Mouse (Mus musculus) thymus, postnatal 14 days (tissue): ENCODE results near the gene Pacsin2.

Source experiments
- DNase-seq: peaks from one replicate; pipeline ENCODE4 v3.0.0; 2021

The Pacsin2 gene

GRCm38 (mm10) chr15:83448646-83449045 is 15.8 kb downstream of the Pacsin2 start:
- no peak for DNase-seq

DNA sequence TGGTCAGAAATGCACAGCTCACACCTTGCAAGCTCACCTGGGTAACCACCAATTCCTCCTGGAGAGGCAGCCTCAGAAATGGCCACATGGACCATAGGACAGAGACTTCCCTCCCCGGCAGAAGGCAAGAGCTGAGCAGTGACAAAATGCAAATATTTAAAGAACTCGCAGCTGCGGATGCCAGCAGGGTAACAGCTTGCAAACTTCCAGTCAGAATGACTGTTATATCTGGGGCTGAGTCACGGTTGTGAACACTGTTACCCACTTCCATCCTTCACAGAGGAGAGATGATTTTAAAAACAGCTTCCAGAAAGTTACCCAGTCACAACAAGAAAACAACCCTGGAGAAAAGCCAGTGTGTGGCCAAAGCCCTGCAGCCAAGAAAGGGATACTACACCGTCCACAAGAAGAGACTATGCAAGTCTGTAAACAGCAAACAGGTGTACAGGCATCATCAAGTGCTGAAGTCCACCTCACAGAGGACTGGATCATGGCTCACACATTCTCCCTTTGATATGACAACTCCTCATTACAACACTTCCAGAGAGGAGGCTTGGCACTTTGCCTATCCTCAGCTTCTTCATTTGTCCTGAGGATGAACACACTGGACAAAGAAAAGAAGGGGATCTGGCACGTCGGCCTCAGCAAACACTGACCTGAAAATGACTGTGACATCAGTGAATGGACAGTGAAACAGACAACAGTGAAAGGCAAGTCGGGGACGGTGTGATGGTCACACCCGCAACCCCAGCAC is 16.4 kb downstream of the Pacsin2 start:
- no peak for DNase-seq

DNA sequence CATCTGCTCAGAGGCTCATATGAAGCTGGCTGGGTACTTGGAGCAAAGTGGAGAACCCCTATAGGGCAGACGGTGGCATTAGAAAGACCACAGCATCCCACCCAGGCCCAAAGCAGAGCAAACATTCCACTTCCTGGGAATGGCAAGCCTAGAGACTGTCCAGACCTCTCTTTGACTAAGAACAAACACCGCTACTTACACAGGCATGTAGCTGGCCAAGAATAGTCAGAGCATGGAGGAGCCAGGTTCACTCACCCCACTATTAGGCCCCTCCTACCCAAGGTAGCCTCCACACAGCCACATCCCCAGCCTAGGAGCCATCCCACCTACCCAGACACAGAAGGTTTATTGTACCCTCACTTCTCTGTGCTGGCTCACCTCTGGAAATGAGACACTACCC is 18.5 kb downstream of the Pacsin2 start:
- DNase-seq, result no peak

- no peak for DNase-seq
Measured at GRCm38 (mm10) chr15:83445383-83445782, 19.0 kb downstream of the Pacsin2 start.

GRCm38 (mm10) chr15:83444425-83444824 is 20.0 kb downstream of the Pacsin2 start:
- DNase-seq, result no peak

- no peak for DNase-seq
Measured at GRCm38 (mm10) chr15:83442495-83443037, 21.8 kb downstream of the Pacsin2 start.

- no peak for DNase-seq
Measured at GRCm38 (mm10) chr15:83440726-83441125, 23.7 kb downstream of the Pacsin2 start.

DNA sequence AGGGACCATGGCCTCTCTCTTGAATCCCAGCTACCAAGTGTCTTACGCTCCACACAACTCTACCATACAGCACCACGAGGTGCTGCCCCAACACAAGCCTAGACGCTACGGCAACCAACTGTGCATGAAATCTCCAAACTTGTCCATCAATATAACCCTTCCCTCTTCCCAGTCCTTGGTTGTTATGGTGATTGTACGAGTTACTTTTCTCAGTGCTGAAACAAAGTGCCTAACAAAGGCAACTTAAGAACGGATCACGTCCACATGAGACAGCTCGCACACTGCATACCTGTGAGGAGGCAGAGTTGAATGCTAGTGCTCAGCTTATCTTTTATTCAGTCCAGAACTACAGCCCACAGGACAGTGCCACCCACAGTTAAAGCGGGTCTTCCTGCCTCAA is 27.9 kb downstream of the Pacsin2 start:
- no peak for DNase-seq

- no peak for DNase-seq
Measured at GRCm38 (mm10) chr15:83435324-83436090, 28.9 kb downstream of the Pacsin2 start.

- no peak for DNase-seq
Measured at GRCm38 (mm10) chr15:83434692-83435091, 29.7 kb downstream of the Pacsin2 start.

DNA sequence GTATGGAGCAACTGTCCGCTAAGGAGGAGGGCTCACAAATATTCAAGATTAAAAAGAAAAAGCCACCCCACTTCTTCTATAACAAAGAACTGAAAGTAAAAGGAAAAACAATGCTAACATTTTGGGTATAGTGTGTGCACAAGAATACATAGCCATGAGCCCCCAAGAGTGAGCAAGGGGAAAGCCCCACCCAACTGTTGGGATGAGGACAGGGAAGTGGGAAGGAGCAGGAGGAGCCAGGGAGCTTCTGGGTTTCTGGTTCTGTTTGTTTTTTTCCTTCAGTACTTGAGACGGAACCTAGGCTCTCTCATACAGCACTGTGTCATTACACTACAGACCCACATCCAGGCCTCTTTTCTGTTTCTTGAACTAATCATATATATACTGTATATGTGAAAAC is 31.1 kb downstream of the Pacsin2 start:
- no peak for DNase-seq

GRCm38 (mm10) chr15:83432231-83433031 is 32.0 kb downstream of the Pacsin2 start:
- DNase-seq, result peak; percentile 39

- no peak for DNase-seq
Measured at GRCm38 (mm10) chr15:83430986-83431763, 33.2 kb downstream of the Pacsin2 start.

GRCm38 (mm10) chr15:83430419-83430818 is 34.0 kb downstream of the Pacsin2 start:
- DNase-seq, result no peak

GRCm38 (mm10) chr15:83428586-83428985 is 35.8 kb downstream of the Pacsin2 start:
- no peak for DNase-seq

- DNase-seq, result no peak
Measured at GRCm38 (mm10) chr15:83427294-83428163, 36.9 kb downstream of the Pacsin2 start.

- no peak for DNase-seq
Measured at GRCm38 (mm10) chr15:83425794-83426193, 38.6 kb downstream of the Pacsin2 start.

- no peak for DNase-seq
Measured at GRCm38 (mm10) chr15:83425277-83425676, 39.1 kb downstream of the Pacsin2 start.

DNA sequence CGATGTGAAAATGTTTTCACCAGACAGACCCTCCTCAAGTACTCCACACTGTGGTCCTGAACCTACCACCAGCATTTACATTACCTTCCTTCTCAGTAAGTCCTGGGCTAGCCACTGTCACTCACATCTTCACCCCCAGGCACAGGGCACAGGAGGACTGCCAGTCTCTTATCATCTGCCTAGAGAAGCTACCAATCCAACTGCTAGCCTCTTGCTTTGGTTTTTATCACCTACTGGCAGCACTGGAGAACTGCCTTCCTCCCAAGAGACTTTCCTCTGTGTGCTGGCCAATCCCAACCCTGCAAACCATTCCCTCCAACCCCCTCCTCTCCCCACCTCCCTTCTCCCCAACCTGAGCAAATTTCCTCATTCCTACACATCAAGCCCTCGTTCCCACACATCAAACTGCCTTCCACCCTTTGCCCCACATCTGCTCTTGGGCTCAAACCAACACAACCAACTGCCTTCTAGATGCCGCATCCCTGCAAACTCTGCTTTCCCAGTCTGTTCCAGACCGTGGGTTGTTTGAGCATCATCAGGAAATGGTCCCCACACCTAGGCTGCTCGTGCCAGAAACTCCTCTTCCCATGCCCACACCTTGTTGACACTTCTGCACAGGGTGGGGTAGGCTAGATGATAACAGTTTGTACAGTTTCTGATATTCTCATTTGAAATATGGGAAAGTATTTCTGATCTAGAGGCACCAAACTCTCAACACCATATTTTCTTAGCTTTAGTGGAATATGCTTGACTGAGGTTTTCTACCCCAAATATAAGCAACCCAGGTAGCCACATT is 40.6 kb downstream of the Pacsin2 start:
- DNase-seq, result no peak

DNA sequence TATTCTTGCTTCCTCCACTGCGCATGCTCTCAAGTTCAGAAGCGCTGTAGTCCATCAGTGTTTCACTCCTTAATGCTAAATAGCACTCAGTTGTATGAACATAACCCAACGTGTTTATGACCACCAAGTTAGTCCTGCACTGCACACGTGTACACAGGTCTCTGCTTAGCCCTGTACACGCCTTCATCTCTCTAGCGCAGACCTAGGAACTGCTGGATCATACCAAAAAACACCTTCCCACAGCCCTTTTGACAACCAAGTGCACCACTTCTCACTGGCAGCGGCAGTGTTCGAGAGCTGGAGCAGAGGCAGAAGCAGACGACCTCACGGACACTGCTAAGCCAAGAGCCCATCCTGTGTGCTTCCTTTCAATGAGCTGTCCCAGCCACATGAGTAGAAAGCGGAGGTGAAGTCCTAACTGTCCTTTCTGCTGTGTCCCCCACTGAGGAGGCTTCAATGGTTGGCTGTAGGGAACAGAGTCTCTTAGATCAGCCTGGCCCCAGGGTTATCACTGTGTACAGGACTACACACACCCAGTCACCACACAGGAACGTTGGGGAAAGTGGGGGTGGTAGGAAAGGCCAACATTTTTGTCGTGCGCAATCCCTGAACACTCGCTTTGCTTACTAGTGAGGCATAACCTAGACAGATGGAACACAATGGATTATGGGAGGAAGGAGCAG is 42.0 kb downstream of the Pacsin2 start:
- no peak for DNase-seq
